Mouse (Mus musculus): ENCODE measurements around the gene Acsm3. TPM values are rescaled to one million over a fixed set of nuclear protein-coding genes. Genes with fewer than 3 reads are reported as not detected.
"Not testable (repeated sequence)": the region's sequence is repeated elsewhere in the genome, so short reads cannot be mapped to it uniquely, and the experiment has no call there.

The Acsm3 gene
- total RNA-seq (2021): 10 to 100 TPM; 24.0 to 47.6 TPM
- long read RNA-seq, experiment 1, transcript Acsm3-201 (15 exons, 2,651 nt): minor isoform, 8 of 28 reads
- long read RNA-seq, experiment 1, transcript Acsm3-203 (15 exons, 2,557 nt): major isoform, 13 of 28 reads
- long read RNA-seq, experiment 1, partial matches to known transcripts: 3 of 28 reads
- long read RNA-seq, experiment 1, other reads (novel, unspliced or antisense): 3 of 28 reads
- long read RNA-seq, experiment 2, partial matches to known transcripts: 0 of 4 reads
- long read RNA-seq, experiment 2, other reads (novel, unspliced or antisense): 1 of 4 reads

- peak; percentile 46 to 55 for DNase-seq
These were observed at the start of gene Acsm3 for GRCm38 (mm10) chr7:119760527-119760951. Acsm3 (plus strand) TSS chr7:119760923.

GRCm38 (mm10) chr7:119714111-119714510 is 46.6 kb upstream of the Acsm3 start:
- DNase-seq: no peak

- DNase-seq: peak; percentile 95 to 96
These were observed 40.3 kb upstream of the Acsm3 start, which contains the start of gene Thumpd1 for GRCm38 (mm10) chr7:119720253-119720946. Thumpd1 (minus strand) TSS chr7:119720798.

- DNase-seq: no peak
These were observed 39.8 kb upstream of the Acsm3 start for GRCm38 (mm10) chr7:119720947-119721310.

GRCm38 (mm10) chr7:119727621-119728020 is 33.1 kb upstream of the Acsm3 start:
- peak; percentile 31 to 52 for DNase-seq

GRCm38 (mm10) chr7:119731262-119731661 is 29.5 kb upstream of the Acsm3 start:
- DNase-seq: peak; percentile 22 to 33

GRCm38 (mm10) chr7:119738877-119739276 is 21.8 kb upstream of the Acsm3 start:
- DNase-seq: no peak

GRCm38 (mm10) chr7:119739798-119740468 is 20.8 kb upstream of the Acsm3 start:
- not testable (repeated sequence) for DNase-seq

GRCm38 (mm10) chr7:119744321-119744720 is 16.4 kb upstream of the Acsm3 start:
- DNase-seq: peak; percentile 33 to 34

GRCm38 (mm10) chr7:119745869-119746268 is 14.9 kb upstream of the Acsm3 start:
- peak in 1 of 2 experiments; percentile 11 for DNase-seq

GRCm38 (mm10) chr7:119748761-119749160 is 12.0 kb upstream of the Acsm3 start:
- no peak for DNase-seq

GRCm38 (mm10) chr7:119749942-119750341 is 10.8 kb upstream of the Acsm3 start:
- DNase-seq: peak; percentile 43 to 66

- no peak for DNase-seq
These were observed 7.0 kb upstream of the Acsm3 start for GRCm38 (mm10) chr7:119753696-119754095.

GRCm38 (mm10) chr7:119762166-119762697 is 1.5 kb downstream of the Acsm3 start:
- no peak for DNase-seq

- DNase-seq: no peak
These were observed 3.7 kb downstream of the Acsm3 start for GRCm38 (mm10) chr7:119764377-119764776.

GRCm38 (mm10) chr7:119766996-119767395 is 6.3 kb downstream of the Acsm3 start:
- no peak for DNase-seq

- no peak for DNase-seq
These were observed 9.2 kb downstream of the Acsm3 start for GRCm38 (mm10) chr7:119769895-119770294.

- DNase-seq: peak; percentile 22 to 50
These were observed 22.7 kb downstream of the Acsm3 start for GRCm38 (mm10) chr7:119783453-119783852.

GRCm38 (mm10) chr7:119784908-119785307 is 24.2 kb downstream of the Acsm3 start:
- DNase-seq: no peak

- no peak for DNase-seq
These were observed 28.3 kb downstream of the Acsm3 start for GRCm38 (mm10) chr7:119789024-119789423.

GRCm38 (mm10) chr7:119793586-119794250 is 33.0 kb downstream of the Acsm3 start, which contains the start of the genes Rexo5 and Eri2:
Rexo5 (plus strand) TSS chr7:119794006.
Eri2 (minus strand) TSS chr7:119794058.
- peak; percentile 94 to 95 for DNase-seq

GRCm38 (mm10) chr7:119794251-119794638 is 33.5 kb downstream of the Acsm3 start:
- DNase-seq: peak in 1 of 2 experiments; percentile 32
